Mouse (Mus musculus): ENCODE measurements around the gene Pdpr.
A peak's percentile ranks its signal among the peaks of the same experiment; 100 is the strongest.
"Not testable (repeated sequence)": the region's sequence is repeated elsewhere in the genome, so short reads cannot be mapped to it uniquely, and the experiment has no call there.

The Pdpr gene

DNA sequence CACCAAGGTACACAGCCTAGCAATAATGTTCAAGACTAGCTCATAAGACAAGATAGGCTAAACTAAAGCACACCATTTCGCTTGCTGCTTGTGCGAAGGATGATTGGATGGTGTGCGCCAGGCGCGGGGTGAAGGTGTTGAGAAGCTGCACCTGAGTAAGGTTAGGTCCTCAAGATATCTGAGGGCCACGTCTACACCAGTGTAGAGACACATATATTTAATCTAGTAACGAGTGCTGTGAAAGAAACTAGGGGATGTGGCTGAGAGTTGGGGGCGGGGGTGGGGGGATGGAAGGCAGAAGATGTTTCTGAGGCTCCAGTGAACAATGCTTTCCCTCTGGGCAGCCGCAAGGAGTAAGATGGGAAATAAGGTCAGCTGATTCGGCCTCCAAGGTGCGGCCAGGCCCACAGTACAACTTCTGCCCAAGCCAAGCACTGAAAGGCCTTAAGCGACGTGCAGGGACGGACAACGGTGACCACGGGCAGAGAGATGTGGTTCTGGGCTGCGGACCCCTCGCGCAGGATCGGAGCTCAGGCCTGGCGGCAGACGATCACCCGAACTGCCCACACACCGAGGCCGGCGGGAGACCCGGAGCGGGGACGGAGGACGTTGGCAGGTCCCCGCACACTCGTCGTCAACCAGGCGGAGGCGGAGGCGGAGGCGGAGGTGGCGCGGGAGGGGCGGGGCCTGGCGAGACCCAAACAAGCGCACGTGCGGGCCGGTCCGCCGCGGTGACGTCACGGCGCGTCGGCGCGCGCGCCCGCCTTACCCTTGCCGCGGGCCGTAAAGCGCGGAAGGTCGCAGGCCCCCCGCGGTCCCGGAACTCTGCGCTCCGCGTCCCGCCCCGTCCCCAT, at the start of gene Pdpr:
Pdpr (plus strand) TSS at position 766 of the 854 bp plus-strand sequence.
- DNase-seq = peak; percentile 95

DNA sequence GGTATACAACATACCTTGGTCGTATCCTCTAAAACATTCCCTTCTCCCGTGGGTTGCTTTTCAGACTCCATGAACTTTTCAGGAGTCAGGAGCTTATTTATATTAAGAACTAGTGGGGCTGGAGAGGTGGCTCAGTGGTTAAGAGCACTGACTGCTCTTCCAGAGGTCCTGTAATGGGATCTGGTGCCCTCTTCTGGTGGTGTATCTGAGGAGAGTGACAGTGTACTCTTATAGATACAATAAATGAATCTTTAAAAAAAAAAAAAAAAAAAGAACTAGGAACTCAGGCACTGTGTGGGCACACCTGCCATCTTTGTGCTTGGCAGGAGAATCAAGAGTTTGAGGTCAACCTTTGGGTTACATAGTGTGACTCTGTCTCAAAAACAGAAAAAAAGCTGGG, 45.7 kb upstream of the Pdpr start:
- no peak for DNase-seq

DNA sequence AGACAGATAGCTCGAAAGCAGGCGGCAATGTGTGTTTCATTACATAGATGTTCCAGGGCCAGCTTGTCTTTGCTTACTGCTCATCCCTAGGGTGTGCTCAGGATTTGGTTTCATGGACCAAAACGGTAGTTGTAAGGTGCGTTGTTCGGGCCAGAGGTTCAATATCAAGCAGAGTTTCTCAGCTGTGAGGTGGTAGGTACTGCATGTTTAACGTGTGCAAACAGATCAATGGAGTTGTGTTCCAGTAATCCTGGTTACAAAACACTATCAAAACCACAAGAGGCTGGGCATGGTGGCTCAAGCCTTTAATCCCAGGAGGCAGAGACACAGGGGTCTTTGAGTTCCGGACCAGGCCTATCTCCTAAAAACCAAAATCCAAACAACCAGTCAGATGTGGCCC, 45.3 kb upstream of the Pdpr start:
- DNase-seq = no peak

DNA sequence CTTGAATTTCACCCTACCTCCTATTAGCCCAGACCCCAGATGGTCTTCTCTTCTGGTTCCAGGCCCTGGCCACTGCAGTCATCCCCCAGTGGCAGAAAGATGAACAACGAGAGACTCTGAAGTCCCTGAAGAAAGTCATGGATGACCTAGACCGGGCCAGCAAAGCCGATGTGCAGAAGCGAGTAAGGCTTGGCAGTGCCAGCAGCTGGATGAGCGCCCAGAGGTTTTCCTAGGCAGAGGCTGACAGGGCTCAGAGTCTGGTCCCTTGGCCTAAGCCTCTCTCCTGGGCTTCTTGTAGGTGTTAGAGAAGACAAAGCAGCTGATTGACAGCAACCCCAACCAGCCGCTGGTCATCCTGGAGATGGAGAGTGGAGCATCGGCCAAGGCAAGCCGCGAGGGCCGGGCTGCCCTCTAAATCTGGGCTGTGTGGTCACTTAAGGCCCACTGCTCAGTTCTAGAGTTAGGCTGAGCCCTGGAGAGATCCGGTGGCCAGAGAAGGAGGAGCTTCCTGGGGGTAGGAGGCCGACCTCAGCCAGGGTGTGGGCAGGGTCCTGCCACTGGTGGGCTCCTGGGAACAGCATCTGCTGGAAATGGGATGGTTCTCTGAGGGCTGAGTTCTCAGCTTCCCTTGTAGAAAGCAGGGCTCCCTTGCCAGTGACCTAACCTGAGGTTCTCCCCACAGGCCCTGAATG, 40.5 kb upstream of the Pdpr start:
- no peak for DNase-seq

DNA sequence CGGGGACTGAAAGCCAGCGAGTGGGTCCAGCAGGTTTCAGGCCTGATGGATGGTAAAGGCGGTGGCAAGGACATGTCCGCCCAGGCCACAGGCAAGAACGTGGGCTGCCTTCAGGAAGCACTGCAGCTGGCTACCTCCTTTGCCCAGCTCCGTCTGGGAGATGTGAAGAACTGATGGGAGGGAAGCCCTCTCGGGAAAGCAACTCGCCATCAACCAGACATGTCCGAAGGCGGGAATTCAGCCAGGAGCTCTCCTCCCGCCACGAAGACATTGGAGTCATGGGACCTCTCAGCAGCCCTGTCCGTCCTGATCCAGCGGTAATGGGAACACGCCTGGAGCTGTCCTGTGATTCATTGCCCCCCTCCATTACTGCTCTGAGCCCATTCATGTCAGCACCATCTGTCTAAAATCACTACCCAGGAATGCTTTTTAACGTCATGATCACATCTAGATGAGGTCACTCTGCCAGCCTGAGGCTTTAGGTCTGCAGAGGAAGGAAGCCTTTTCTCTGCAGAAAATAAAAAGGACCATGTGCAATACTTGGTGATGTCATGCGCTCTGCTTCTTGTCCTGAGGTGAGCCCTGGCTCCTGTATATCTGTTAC, 39.3 kb upstream of the Pdpr start:
- no peak for DNase-seq

DNA sequence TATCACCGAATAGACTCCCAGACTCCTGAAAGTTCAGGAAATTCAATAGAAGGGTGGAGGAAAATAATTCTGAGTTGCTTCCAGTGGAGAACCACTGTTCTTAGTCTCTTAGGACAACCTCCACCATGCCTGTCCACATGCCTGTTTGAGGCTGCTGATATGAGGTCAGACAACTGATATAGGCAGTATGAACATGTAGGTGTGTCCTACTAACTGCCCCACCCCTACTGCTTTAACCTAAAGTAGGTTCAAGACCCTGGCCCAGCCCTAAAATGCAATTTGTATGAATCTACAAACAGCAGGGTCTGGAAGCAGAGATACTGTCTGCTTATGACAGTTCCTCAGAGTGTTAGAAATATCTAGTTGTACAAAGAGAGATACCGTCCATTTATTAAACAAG, 38.8 kb upstream of the Pdpr start:
- DNase-seq = no peak

DNA sequence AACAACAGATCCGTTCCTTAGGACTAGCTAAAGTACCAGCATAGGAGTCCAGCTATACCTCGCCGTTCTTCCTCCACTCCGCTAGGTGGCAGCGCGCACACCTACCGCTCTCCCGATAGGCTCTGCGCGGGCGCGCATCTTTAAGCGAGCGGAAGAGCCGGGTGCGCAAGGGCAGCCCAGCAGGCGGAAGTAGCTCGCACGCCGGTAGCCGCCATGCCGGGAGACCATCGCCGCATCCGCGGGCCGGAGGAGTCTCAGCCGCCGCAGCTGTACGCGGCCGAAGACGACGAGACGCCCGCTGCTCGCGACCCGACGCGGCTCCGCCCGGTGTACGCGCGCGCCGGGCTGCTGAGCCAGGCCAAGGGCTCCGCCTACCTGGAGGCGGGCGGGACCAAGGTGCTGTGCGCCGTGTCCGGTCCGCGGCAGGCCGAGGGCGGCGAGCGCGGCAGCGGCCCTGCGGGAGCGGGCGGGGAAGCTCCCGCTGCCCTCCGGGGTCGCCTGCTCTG, 38.2 kb upstream of the Pdpr start, which contains the start of gene Exosc6:
Exosc6 (plus strand) TSS at position 182 of the 506 bp plus-strand sequence.
- peak; percentile 93 for DNase-seq

DNA sequence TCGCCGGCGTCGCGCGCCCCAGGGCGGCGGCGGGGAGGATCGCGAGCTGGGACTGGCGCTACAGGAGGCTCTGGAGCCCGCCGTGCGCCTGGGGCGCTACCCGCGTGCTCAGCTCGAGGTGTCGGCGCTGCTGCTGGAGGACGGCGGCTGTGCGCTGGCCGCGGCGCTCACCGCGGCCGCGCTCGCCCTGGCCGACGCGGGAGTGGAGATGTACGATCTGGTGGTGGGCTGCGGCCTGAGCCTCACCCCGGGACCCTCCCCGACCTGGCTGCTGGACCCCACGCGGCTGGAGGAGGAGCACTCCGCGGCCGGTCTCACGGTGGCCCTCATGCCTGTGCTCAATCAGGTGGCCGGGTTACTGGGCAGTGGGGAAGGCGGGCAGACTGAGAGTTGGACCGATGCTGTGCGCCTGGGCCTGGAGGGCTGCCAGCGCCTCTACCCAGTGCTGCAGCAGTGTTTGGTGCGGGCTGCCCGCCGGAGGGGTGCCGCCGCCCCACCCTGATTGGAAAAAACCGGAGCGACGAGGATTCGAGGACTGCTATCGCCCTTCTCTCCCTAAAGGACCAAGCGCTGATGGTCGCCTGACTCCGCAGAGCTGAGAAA, 37.6 kb upstream of the Pdpr start:
- peak; percentile 16 for DNase-seq

DNA sequence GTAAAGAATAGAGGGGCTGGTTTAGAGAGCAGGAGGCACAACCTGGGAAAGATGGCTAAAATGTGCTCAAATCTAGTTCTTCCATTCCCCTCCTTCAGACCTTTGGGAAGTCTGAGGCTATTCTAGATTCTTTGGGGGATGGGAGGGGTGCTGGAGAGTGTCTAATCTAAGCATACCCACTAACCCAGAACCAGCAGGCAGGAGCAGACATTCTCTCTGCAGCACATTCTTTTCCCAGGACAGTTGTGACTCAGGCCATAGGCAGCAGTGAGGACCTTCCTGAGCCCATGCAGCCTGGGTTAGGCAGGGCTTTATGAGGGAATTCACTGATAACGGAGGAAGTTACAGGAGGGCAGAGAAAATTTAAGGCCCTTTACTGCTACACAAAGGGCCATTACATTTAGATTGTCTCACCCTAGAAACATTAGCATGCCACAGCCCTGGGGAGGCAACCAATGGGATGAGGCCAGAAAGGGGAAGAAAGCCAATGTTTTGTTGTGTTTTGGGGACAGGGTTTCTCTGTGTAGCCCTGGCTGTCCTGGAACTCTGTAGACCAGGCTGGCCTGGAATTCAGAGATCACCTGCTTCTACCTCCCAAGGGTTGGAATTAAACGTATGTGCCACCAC, 35.4 kb upstream of the Pdpr start:
- no peak for DNase-seq

DNA sequence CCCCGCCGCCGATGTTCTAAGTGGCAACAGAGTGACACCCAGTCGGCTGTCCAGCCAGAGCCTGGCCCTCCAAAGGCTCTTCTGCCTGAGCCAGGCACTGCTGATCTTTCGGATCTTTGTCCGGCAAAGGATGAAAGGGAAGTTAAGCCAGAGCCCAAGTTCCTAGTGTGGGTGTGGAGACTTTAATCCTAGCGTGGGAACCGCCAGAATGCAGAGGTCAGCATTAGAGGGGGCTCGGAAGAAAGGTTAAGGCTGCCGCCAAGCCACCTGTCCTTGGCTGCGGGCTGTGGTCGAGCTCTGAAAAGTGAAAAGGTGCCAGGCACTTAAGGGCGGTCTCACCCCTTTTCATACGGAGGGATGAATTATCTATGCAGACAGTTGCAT, 32.8 kb upstream of the Pdpr start:
- DNase-seq = no peak

DNA sequence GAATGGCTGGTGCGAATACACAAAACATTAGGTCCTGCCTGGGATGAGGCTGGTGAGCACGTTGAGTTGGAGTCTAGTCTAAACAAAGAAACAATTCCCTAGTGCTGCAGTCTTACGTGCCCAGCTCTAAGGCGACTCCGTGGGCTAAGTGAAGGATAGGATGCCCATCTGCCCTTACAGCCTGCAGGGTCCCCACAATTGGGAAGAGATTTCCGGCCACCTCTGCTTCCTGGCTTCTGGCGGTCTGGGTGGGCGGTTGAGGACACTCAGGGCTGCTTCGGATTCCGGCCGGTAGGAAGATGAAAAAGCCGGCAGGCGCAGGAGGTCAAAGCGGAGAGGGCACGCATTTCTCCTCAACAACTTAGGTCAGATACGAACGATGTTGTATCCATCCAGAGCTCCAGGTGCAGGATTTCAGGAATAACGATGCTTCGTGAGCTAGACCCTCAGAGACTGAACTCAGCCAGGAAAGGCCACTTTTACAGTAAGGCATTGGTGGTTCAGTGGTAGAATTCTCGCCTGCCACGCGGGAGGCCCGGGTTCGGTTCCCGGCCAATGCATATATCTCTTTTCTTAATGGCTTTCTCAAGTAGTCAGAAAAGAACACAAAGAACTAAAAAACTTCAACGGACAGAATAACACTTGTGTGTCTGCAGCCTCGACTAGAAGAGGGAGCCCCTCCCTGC, 32.2 kb upstream of the Pdpr start:
- DNase-seq = peak; percentile 87

DNA sequence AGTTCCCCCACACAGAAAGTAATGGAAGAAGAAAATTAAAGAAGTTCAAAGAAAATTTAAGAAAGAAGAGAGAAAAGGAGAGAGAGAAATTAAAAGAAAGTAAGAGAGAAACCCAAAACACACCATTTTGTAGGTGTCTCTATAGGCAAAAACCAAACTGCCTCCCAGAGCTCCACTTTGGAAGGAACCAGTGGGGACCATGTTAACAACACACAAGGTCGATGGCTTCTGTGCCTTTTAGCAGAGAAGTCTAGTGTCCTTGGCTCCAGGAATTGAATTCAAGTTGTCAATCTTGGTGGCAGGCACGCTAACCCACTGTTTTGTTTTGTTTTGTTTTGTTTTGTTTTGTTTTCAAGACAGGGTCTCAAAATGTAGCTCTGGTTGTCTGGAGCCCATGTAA, 31.5 kb upstream of the Pdpr start:
- no peak for DNase-seq

DNA sequence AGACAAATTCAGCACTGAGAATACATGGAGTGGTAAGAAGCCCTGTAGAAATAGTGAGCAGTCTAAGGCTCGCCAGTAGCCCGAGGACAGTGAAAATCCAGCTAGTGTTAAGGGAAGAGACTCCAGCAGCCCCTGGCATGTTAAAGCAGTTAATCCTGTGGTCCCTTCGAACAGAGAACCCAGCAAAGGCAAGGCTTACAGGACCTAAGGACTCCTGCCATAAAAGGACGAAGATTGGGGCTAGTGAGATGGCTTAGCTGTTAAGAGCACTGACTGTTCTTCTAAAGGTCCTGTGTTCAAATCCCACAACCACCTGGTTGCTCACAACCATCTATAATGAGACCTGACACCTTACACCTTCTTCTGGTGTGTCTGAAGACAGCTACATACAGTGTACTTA, 28.1 kb upstream of the Pdpr start:
- no peak for DNase-seq

DNA sequence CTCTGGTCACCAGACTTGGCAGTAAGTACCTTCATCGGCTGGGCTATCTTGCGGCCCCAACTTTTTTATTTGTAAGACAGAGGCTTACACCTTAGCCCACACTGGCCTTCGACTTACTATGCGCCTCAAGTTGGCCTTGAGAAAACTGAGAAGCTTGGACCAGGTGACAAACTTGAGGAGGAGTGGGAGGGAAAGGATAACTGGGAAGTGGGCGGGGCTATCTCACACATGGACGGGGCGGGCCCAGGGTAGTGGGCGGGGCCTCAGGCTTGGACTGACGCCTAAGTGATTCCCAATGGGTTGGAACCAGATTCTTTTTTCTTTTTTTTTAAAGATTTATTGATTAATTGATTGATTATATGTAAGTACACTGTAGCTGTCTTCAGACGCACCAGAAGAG, 27.0 kb upstream of the Pdpr start:
- no peak for DNase-seq

DNA sequence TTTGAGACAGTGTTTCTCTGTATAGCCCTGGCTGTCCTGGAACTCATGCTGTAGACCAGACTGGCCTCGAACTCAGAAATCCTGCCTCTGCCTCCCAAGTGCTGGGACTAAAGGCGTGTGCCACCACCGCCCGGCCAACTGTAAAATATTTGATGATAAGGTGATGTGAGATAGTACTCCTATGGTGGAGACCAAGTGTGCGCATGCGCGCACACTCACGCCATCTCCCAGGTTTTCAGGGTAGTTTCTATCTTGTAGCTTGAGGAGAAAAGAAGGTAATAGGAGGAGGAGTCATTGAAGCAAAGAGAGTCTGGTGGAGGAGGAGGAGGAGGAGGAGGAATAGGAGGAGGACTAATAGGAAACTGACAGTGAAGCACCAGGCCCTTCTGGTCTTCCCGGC, 25.8 kb upstream of the Pdpr start:
- DNase-seq = not testable (repeated sequence)

DNA sequence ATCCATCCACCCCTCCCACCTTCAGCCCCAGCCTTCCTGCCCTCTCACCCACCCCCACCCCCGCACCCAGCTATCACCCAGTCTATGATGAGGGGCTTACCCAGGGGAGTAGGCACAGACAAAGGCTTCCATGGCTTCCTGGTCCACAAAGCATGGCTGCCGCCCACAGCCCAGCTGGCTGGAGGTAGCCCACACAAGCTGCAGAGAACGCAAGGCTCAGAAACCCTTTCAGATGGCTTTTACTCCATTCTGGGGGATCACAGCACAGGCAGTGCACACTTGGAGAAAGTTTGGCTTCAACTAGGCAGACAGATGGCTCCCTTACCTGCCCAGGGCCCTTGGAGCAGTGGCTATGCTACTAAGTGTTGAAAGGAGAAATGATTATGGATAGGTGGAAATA, 18.5 kb upstream of the Pdpr start:
- DNase-seq = no peak

DNA sequence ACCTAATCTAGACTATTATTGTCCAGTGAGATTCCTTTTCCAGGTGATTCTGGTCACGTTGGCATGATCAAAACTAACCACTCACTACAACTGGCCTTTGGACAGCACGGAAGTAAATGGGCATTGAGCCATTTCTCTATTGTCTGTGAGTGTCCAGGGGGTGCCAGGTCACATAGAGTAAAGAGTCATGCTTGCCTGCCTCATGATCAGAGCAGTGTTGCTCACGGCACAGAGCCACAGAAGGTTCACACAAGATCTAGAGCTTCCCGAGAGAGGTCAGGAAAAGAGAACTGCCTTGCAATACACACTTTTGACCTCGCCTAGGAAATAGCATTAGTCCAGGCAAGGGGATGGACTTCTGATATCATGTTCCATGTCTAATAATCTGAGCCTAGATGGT, 15.0 kb upstream of the Pdpr start:
- no peak for DNase-seq

DNA sequence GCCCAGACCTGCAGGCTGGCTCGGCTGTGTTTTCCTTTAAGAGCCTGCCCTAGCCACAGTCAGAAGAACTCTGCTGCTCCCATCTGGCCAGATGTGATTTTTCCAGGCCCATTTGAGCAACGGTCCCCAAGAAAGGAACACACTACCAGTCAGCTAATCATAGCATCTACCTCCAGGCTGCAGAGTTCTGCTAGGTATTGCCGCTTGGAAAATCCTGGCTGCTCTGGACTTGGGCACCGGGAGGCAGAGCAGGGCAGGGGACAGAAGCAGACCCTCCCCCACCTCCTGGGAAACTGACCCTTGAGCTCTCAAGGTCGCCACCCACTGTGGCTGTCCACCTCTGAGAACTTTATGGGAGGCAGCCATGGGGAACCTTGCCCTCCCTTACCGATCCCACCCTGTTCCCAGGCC, 14.6 kb upstream of the Pdpr start:
- DNase-seq = peak; percentile 52

DNA sequence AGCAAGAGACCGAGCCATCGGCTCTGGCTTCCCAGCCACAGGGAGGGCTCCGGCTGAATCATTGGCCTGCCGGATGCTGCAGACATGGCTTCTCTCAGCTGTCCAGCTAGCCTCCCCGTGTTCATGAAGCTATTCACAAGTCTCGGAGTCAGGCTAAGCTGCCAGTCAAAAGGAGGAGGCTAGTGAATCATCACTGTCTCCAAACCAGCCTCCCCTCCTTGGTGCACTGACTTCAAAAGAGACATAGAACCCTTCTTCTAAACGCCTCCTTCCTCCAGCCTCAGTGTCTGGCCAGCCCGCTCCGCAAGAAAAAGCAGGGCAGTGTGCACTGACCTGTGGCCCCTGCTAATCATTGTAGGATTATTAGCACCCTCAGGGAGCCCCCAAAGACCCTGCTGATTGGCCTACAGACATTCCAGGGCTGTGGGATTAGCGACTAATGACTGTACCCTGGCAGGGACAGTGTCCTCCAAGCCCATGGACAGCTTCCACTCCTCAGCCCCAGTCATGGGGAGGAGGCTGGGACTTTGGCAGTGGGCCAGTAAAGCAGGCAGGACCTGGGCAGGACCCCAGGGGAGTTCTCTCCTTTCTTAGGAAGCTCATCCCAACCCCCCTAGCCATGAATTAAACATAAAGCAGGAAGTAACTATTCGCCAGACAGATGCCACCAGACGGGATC, 12.7 kb upstream of the Pdpr start:
- no peak for DNase-seq

DNA sequence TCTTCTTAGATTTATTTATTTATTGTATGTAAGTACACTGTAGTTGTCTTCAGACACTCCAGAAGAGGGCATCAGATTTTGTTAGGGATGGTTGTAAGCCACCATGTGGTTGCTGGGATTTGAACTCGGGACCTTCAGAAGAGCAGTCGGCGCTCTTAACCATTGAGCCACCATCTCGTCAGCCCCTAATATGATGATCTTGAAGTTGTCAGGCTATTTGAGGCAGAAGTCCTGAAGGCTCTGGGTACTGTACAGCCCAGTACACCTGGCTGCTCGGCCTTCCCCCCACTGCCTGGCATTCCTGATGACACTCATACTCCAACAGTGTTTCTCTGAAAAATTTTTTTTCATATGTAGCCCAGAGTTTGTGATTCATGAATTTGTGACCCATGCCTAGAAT, 10.5 kb upstream of the Pdpr start:
- not testable (repeated sequence) for DNase-seq

DNA sequence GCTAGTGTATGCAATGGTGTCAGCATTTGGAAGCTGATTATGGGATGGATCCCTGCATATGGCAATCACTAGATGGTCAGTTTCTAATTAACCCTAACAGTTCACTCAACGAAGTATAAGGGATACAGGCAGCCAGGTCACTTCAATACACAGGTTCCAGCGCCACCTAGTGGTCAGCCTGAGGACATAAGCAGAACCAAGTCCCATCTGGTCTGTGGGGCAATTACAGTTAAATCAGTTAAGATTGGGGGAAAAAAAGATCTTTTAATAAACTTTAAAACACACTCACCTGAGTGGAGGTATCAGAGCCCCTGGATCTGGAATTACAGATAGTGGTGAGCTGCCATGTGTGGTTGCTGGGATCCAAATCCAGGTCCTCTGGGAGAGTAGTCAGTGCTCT, 4.3 kb upstream of the Pdpr start:
- DNase-seq = peak; percentile 82

DNA sequence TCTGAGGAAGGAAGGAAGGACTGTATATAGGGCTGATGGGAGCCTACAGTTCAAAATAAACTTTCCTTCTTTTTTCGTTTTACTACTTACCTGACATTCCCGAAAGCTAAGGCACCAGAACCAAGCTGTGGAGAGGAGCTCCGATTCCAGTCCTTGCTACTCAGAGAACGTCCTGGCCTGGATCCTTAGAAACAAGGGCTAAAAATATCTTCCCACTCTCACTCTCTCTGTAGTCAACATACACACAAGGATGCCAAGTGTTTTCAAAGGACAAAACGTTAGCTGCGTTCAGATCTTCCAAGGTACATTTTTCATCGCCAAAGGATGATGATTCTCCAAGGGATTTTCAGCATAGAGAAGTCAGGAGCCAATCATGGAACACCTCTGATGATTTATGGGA, 2.7 kb upstream of the Pdpr start:
- no peak for DNase-seq
